Mouse (Mus musculus) brain, embryonic 14.5 days (tissue): Measurements from ENCODE around the gene 4933407L21Rik.

ENCODE experiments used
- CTCF ChIP-seq: fragments of 200-500 bp; IDR thresholded peaks from 2 replicates; pipeline ENCODE4 v1.5.1; 2012; ENCODE audit warnings: inconsistent platforms, mild to moderate bottlenecking, moderate library complexity, borderline replicate concordance; ENCODE audit not compliant: insufficient read depth, insufficient read length; ENCODE audit errors: extremely low read depth
- POLR2A ChIP-seq: fragments of 200-500 bp; IDR thresholded peaks from 2 replicates; pipeline ENCODE4 v1.6.1; 2012; ENCODE audit warnings: mild to moderate bottlenecking, inconsistent platforms, borderline replicate concordance; ENCODE audit not compliant: poor library complexity, insufficient read depth, insufficient read length, severe bottlenecking; ENCODE audit errors: extremely low read depth

GRCm38 (mm10) chr1:85957290-85957689, 29.0 kb downstream of the 4933407L21Rik start:
- TF ChIP-seq POLR2A: no peak
- no peak for TF ChIP-seq CTCF
